Mouse (Mus musculus) embryo, embryonic 10.5 days (tissue): ENCODE data around the gene Asb3.
"Not testable (repeated sequence)": the region's sequence is repeated elsewhere in the genome, so short reads cannot be mapped to it uniquely, and the experiment has no call there.

Source experiments
- DNase-seq: peaks from one replicate; pipeline ENCODE4 v3.0.0-alpha.2; 2015; ENCODE audit warnings: low spot score

The Asb3 gene

DNA sequence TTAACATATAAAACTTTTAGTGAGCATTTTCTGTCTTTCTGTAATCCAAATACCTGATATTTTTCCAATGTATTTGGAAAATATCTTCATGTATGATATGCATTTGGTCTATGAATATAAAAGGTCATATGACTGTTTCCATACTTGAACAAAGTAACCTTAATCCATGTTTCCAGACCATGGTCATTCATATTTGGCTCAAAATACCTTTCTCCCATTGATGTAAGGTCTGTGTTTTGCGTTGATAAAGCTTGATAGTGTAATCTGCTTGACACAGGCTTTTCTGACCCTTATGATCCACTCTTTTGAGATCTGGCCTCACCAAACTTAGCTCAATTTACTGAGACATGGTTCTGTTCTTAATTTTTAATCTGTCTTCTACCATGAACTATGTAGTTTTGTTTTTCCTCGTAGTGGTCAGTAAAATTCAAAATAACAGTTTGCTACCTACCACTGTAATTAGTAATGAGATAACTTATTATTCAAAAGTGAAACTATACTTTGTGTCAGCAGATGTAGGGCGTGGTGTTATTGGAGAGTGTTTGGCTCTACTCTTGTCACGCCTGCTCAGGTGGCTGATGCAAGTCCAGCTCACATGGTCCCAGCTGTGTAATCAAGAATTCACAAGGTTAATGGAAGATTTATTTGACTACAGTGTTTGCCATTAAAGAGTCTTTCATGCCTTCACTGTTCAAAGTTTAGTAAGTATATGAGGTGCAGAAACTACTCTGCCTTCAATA lies 116.1 kb downstream of the Asb3 start:
- no peak for DNase-seq

DNA sequence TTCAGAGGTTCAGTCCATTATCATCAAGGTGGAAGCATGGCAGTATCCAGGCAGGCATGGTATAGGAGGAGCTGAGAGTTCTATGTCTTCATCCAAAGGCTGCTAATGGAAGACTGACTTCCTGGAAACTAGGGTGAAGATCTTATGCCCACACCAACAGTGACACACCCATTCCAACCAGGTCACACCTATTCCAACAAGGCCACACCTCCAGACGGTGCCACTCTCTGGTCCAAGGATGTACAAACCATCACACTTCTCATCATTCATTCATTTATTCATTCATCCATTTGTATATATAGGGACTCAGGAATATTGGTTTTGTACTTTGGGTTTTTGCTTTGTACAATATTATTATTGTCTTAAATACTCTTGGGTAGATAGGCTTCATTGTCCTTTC lies 124.5 kb downstream of the Asb3 start:
- not testable (repeated sequence) for DNase-seq

DNA sequence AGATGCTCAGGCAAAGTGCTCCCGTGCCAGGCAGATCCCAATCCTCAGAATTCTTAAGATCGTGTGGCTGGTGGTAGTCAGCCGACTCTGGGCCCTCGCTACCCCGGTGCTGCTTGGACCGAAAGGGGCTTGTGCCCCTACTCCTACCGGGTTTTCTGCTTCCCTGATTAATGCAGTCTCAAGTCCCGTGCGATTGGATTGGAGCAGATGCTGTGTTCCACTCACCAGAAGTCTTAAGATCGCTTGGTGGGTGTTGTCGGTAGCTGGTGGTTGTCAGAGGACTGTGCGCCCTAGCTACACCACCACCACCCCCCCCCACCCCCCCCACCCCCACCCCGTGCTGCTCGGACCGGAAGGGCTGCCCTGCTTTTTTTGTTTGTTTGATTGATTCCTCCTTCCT lies 132.2 kb downstream of the Asb3 start:
- not testable (repeated sequence) for DNase-seq

DNA sequence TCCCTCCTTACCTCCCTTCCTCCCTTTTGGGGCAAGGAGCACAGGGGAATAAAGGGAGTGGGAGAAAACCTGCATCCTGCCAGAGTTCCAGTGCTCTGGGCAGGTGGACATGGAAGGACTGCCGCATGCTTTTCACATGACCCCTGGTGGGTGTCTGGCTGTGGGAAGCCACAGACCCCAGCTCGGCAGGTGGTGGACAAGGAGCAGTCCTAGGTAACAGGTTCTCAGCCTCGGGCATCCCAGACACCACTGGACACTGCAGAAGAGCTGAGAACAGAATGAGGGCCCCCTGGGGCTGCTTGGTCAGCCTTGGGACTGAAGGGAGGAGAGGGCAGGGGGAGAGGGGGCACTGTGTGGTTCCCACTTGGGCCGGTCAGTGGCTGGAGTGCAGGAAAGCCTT lies 149.7 kb downstream of the Asb3 start:
- no peak for DNase-seq

DNA sequence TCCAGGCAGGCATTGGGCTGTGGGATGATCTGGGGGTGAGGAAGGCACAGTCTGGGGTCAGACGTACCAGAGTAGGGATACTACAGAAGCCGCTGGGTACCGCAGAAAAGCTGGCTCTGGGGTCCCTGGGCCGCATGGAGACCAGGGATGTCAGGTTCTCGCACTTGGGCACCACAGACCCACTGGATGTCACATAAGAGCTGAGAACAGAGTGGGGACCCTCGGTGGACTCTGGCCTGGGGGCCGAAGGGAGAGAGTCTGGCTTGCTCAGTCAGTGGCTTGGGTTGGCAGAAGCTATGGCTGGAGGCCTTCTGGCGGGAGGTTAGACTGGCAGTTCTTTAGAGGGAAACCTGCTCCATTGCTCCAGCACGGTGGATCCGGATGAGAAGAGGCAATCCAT lies 204.8 kb downstream of the Asb3 start:
- no peak for DNase-seq

DNA sequence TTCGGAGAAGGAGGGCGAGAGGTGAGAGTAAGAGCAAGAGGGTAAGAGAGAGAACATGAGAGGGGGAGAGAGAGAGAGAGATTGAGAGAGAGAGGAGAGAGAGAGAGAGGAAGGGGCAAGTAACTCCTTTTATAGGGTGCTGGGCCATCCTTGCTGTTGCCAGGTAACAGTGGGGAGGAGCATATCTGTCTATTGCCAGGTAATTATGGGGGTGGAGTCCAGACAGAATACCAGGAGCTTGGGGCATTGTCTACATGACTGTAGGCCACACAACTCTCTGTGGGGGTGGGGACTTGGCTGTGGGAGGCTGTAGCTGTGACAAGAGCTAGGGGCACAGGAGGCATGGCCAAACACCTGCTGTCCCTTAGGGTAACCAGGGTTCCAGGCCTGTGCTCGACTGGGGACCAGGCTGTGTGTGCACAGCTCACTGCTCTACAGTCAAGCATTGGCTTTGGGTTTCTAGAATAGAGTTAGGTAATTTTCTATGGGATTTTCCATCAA lies 205.3 kb downstream of the Asb3 start:
- no peak for DNase-seq

DNA sequence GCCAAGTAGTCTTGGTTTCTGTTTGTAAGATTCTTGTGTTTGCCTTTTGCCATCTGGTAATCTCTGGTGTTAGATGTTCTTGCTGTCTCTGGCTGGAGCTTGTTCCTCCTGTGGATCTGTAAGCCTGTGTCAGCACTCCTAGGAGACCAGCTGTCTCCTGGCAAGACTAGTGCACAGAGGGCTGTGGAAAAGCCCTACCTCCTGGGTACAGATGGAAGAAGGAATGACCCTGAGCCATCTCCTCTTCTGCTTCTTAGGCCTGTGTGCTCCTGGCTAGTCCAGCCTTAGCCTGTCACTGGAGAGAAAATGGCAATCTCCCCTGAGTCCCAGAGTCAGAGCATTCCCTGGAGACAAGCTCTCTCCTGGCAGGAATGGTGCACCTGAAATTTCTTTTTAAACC lies 214.3 kb downstream of the Asb3 start:
- DNase-seq: not testable (repeated sequence)

DNA sequence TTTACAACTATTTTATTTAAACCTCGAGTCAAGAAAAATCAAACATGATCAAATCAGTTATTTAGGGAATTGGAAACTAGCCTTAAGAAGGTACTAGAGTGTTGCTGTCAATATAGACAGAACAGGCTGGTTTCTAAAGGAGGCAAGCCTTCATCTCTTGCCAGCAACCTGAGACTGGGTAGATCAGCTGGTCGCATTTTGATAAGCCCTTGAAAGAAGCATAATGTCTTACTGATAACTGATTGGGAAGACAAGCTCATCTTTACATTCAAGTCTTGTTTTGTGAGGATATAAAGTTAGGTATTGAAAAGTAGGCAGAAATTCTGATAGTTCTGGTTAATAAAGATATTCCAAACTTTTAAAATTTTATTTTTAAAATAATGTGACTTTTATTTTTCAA lies 217.0 kb downstream of the Asb3 start:
- DNase-seq: no peak

DNA sequence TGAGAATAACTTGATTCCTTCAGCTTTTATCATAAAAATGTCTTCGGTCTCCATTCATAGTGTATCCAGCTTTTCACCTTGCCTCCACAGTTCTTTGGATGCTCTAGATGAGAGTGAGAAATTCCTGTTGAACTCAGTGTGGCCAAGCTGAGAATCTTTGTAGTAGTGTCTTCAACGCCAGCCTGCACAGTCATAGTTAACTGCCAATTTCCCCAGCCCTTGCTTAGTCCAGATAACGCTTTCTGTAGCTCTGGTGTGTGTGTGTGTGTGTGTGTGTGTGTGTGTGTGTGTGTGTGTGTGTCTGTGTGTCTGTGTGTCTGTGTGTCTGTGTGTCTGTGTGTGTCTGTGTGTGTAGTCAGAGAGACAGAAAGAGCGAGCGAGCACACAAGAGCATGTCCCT lies 220.1 kb downstream of the Asb3 start:
- no peak for DNase-seq

DNA sequence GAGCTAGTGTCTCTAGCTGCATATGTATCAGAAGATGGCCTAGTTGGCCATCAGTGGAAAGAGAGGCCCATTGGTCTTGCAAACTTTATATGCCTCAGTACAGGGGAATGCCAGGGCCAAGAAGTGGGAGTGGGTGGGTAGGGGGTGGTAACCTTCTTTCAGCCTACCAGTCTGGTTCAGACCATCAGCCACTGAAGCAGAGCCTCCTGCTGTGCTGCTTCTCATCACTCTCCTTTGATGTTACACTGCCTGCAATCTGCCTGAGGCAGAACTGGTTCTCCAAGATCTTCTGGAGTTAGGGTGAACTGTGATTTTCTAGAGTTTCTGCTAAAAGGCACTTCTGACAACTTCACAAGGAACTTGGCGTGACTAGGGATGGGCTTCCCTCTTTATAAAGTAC lies 241.7 kb downstream of the Asb3 start:
- DNase-seq: not testable (repeated sequence)

DNA sequence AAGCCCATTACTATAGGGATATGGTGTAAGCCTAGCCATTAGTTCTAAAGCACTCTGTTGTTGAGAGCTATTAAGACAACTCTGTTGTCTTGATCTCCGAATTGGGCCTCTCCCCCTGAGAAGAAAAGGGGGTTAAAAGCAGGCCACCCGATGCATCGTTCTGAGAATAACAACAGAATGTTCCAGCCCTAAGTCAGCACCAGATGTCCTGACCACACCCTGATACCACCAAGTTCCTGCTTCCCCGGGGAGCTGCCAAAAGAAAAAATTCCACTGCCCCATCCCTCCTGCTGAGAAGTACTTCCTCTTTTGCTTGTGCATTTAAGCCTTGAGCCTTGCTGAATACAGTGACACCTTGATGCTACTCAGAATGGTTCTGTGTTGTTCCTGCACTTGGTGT lies 248.5 kb downstream of the Asb3 start:
- DNase-seq: not testable (repeated sequence)

DNA sequence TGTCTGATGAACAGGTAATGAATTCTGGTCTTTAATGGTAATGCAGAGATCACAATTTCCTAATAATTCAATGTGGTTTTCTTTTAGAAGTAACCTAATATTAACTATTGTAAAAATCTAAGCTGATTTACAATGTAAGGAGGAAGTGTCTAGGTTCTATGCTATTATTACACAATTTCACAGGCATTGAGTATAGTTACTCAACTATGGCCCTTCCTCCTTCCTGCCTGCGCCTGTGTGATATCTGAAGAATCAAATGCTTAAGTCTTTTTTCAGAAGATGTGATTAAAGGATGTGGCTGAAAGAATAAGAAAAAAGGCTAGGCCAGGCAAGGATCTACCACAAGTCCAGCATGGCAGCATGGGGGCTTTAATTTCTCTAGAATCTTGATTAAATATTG lies 249.6 kb downstream of the Asb3 start:
- DNase-seq: not testable (repeated sequence)

DNA sequence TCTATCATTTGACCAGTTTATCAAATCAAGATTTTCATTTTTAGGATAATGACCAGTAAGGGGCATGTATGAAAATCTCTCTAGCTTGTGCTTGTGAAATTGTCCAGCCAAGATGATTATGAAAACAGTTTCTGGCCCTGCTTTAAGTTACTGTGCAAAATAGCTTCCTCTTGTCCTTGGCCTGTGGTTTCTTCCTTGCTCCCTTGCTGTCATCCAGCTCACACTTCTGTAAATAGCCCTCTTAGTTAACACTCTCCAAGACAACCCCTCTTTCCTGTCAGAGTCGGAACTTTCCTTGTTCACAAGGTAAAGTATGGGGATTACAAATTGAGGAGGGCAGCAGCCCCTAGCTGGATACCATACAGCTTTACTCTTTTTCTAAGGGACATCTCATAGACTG lies 253.2 kb downstream of the Asb3 start:
- not testable (repeated sequence) for DNase-seq
